ENCODE assay signal across 9 mouse cellular contexts in genomic region chr14:111681092-111681708, GRCm38 (mm10). TPM values are rescaled to one million over a fixed set of nuclear protein-coding genes. Genes with fewer than 3 reads are reported as not detected.
DNase-seq lines count a peak whose midpoint lies in the region; ATAC-seq lines count a peak whose summit lies in the region.
"Had no signal": no experiment of that assay in that cellular context is flagged by ENCODE, and none has a peak within 500 bp of the region (broad histone marks: within the 10 kb centered on the region; RNA-seq: fewer than 3 reads in every experiment).

No protein-coding gene starts in this region.

- H3K9ac ChIP-seq in kidney, embryonic 16.5 days (replicated peaks; ENCODE audit: low read length) = peak overlapping the region; percentile 40; the same call in 1 of the 2 replicates
- peak overlapping the region; percentile 74 for H3K9ac ChIP-seq in neural tube, embryonic 13.5 days

- ATAC-seq in kidney, embryonic 16.5 days (ENCODE audit: low FRiP score, low TSS enrichment) = peak; percentile 50
- peak; percentile 41 for ATAC-seq in neural tube, embryonic 13.5 days (ENCODE audit: low read depth)
- ATAC-seq in CD4-positive, CD25-positive, alpha-beta regulatory T cell, adult 4 months = no peak

- no peaks in the 10 kb centered on the region for H3K9me3 ChIP-seq in kidney, embryonic 16.5 days (ENCODE audit: low read length)
- H3K9me3 ChIP-seq in neural tube, embryonic 13.5 days = no peaks in the 10 kb centered on the region

- H3K4me2 ChIP-seq in kidney, embryonic 16.5 days (replicated peaks; ENCODE audit: low read depth, low read length) = peak overlapping the region; percentile 81
- peak overlapping the region; percentile 81 for H3K4me2 ChIP-seq in neural tube, embryonic 13.5 days

- under 1% methylated on average over 37 of the region's 38 CpGs for WGBS in kidney, embryonic 16.5 days
- 2% methylated on average over 38 of the region's 38 CpGs for WGBS in neural tube, embryonic 13.5 days

- intact Hi-C loops in left cerebral cortex, postnatal 36 days (cut with DNase I) = no loop called here

- H3K27me3 ChIP-seq in kidney, embryonic 16.5 days (ENCODE audit: insufficient read depth, low read length) = peaks cover 55% of the 10 kb centered on the region
- peaks cover 7% of the 10 kb centered on the region; the same call in 1 of the 2 replicates for H3K27me3 ChIP-seq in neural tube, embryonic 13.5 days

- H3K36me3 ChIP-seq in kidney, embryonic 16.5 days (ENCODE audit: insufficient read depth, low read length) = no peaks in the 10 kb centered on the region
- H3K36me3 ChIP-seq in neural tube, embryonic 13.5 days = peaks cover 7% of the 10 kb centered on the region; the same call in 1 of the 2 replicates

- DNase-seq in kidney, postnatal 36 days = no peak
- DNase-seq in cerebellum, adult 9-11 months = peak; percentile 50
- DNase-seq in frontal cortex, postnatal 36 days (ENCODE audit: low spot score in 2 of 2) = peak; percentile 50 to 60
- peak; percentile 51 to 61 for DNase-seq in left cerebral cortex, postnatal 36 days (ENCODE audit: low spot score in 2 of 2)
- no peak for DNase-seq in spleen, postnatal 36 days (ENCODE audit: low spot score in 2 of 2)

- no peak overlapping the region for H3K27ac ChIP-seq in kidney, embryonic 16.5 days (ENCODE audit: low read length)
- 0 out of 2 replicates have a peak overlapping the region, but pooled peaks have one; percentile 29 for H3K27ac ChIP-seq in neural tube, embryonic 13.5 days (replicated peaks)

- H3K4me1 ChIP-seq in kidney, embryonic 16.5 days (ENCODE audit: insufficient read depth, low read length) = peaks cover 11% of the 10 kb centered on the region
- H3K4me1 ChIP-seq in neural tube, embryonic 13.5 days (replicated peaks) = peaks cover 33% of the 10 kb centered on the region

- peak overlapping the region; percentile 48 for H3K4me3 ChIP-seq in kidney, embryonic 16.5 days (ENCODE audit: low read length)
- H3K4me3 ChIP-seq in neural tube, embryonic 13.5 days = peak overlapping the region; percentile 47

RNA-seq across cellular contexts. Expression of gene Slitrk5, which starts 6.3 kb away (rescaled TPM):
- 0.62 and 0.99 TPM in 2 replicates for polyA plus RNA-seq in kidney, embryonic 16.5 days (2015; fragmentation: Nextera tagmentation; extraction: Ambion mirVana)
- total RNA-seq in left cerebral cortex, postnatal 36 days (2021) = 10 to 100 TPM; 82.8 to 83.8 TPM
- 26.6 TPM in 2 replicates for polyA plus RNA-seq in neural tube, embryonic 13.5 days (2015; fragmentation: Nextera tagmentation; extraction: Ambion mirVana)
- polyA plus RNA-seq in CD4-positive, CD25-positive, alpha-beta regulatory T cell, adult 4 months (2017; shearing (Covaris generic)) = not detected
- total RNA-seq: liver, adult 2 months had no signal
- polyA plus RNA-seq: liver, adult 2 months had no signal

Comparison
In these comparisons a context has a peak if more than half of its experiments do, and no peak if none do; other contexts are left out.
1. DNase-seq: peak in cerebellum, adult 9-11 months (single experiment), frontal cortex, postnatal 36 days (2 of 2) and left cerebral cortex, postnatal 36 days (2 of 2); none in kidney, postnatal 36 days (0 of 2) and spleen, postnatal 36 days (0 of 2).
2. RNA of gene Slitrk5, which starts 6.3 kb away (polyA plus RNA-seq): 26.6 TPM in neural tube, embryonic 13.5 days; 0.62 to 0.99 TPM in kidney, embryonic 16.5 days and not detected in CD4-positive, CD25-positive, alpha-beta regulatory T cell, adult 4 months; every median in the first group is over 10 times any median in the second.